Mouse (Mus musculus) cortical plate, adult 2 months (tissue): ENCODE results near the gene Fli1.

Source experiments
- CTCF ChIP-seq: fragments of 200-500 bp; IDR thresholded peaks from 2 replicates; pipeline ENCODE4 v1.5.1; 2011; ENCODE audit warnings: mild to moderate bottlenecking, control low read depth, low read length; ENCODE audit not compliant: insufficient read depth; ENCODE audit errors: extremely low read depth
- POLR2A ChIP-seq: fragments of 200-500 bp; IDR thresholded peaks from 2 replicates; pipeline ENCODE4 v1.6.1; 2011; ENCODE audit warnings: mild to moderate bottlenecking, low read length, control low read depth; ENCODE audit not compliant: insufficient read depth; ENCODE audit errors: extremely low read depth

- TF ChIP-seq CTCF, result no peak
- no peak for TF ChIP-seq POLR2A
Observed at GRCm38 (mm10) chr9:32530975-32531374, 11.7 kb downstream of the Fli1 start.
